Mouse (Mus musculus): ENCODE results near the gene Cyren.
A peak's percentile ranks its signal among the peaks of the same experiment; 100 is the strongest.

The Cyren gene

DNA sequence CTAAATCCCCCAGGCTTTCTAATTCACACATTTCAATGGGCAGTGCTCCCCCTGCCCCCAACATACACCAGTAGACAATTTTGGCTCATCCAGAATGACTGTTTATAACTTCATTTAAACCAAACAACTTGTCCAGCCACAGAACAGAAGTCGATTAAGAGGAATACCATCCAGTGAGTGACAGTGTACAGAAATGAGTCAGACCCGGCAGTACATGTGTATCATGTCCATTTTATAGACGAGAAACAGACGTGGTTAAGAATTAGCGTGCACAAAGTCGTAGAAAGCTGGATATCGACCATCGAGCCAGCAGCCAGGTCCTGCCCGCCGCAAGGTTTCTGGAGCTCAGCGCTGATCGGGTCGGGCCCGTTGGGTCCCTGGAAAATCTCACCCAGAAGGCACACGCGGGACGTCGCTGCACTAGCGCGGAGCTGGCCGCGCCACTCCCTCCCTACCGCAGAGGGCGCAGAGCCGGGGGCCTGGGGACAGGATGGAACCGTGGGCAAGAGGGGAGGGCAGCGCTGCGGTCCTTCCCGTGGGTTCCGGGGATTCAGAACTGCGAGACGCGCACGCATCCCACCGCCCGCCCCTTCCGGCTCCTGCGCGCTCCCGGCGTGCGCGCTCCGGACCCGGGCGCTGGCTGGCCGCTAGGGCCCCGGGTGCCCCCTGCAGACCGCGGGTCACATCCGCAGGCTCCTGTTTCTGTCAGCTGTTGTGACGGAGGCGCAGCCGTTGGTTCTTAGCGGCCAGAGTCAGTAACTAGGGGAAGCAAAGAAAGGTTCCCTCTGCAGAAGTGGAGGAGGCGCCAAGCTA lies at the start of gene Cyren:
Cyren (minus strand) TSS at position 552 of the 813 bp plus-strand sequence.
- DNase-seq: peak; percentile 93

DNA sequence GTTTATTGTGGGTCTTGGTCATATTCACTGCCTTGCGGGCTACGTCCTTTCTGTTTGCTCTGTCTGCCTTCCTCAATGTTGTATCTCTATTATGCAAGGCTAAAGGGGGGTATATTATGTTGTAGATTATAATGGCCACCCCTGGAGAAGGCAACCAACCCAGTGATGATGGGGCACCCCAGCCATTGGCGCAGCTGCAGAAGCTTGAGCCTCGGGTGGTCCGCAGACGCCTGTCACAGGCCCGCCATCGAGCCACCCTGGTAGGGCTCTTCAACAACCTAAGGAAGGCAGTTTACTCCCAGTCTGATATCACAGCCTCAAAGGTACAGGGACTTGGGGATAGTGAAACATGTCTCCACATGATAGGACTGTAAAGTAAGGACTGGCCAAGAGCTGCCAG lies 49.7 kb upstream of the Cyren start:
- DNase-seq: no peak

DNA sequence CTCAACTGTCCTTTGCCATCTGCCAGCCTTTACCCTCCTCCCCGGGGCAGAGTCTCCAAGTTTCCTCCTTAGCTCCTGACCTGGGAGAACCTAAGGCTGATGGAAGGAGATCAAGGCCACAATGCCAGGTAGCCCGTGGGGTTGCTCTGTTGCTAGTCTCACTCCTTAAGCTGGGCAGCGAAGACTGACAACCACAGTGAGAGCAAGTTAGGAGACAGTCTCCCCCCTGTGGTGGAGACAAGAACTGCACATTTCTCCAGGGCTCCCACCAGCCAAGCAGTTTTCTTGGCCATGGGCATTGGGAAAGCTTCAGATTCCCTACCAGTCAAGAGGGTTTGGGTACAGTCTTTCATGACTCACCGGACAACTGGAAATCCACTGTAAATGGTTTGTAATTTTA lies 49.3 kb upstream of the Cyren start:
- DNase-seq: peak; percentile 79

DNA sequence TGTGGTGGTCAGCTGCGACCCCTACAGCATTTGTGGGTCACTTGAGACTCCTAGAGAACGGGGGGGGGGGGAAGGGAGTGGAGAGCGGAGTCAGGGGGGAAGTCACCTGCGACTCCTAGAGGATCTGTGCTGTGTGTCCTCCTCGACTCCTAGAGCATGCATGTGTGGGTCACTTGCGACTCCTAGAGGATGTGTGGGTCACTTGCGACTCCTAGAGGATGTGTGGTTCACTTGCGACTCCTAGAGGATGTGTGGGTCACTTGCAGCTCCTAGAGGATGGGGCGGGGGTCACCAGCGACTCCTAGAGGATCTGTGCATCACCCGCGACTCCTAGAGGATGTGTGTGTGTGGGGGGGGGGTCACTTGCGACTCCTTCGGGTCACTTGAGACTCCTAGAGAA lies 44.1 kb upstream of the Cyren start:
- peak; percentile 62 for DNase-seq

DNA sequence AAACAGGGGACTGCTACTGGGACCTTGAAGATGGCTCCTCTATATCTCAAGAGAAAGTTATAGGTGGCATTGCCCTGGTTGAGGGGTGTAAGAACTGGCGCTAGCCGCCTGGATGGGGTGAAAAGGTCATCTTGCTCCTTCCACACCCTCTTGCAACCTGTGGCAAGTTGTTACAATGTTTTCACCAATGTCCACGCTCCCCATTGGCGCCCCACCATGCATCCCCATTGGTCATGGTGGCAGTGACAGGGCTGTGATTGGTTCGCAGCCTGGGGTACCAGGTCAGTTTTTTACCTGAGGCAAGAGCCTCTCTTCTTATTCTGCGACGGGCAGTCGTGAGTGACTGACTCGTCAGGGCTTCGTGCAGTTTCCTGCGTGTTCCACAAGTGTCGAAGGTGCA lies 42.8 kb upstream of the Cyren start:
- DNase-seq: no peak

DNA sequence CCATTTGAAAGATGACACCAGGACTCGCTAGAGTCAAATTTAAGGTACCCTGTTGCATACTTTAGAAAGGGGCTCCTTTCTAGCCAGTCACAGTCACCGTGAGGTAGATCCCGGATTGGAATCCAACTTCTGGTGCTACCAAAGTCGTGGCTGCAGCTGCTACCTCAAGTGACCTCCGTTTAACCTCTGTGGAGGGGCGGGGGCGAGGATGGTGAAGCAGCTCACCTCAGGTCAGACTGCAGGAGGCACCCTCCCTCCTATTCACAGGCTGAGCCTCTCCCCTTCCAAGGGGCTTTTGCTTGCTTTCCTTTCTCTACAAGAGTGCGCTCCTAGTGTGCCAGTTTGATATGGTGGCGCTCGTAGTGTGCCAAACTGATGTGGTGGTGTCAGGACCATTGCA lies 42.1 kb upstream of the Cyren start, which contains the start of gene Stra8:
Stra8 (plus strand) TSS at position 208 of the 400 bp plus-strand sequence.
- no peak for DNase-seq

DNA sequence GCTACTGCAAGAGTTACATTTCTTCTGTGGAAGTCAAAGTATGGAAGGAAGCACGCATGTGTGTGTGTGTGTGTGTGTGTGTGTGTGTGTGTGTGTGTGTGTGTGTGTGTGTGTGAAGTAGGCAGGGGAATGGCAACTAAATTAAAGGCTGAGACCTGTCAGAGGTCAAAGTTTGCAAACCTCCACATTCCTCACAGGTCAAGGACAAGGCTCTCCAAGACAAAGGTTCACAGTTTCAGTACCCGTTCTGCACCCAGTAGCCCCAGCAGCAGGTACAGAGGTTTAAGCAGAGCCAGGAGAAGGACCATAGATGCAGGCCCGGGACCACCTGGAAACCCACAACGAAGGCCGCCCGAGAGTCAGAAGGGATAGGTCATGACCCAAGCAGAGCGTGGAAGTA lies 41.3 kb upstream of the Cyren start:
- no peak for DNase-seq

DNA sequence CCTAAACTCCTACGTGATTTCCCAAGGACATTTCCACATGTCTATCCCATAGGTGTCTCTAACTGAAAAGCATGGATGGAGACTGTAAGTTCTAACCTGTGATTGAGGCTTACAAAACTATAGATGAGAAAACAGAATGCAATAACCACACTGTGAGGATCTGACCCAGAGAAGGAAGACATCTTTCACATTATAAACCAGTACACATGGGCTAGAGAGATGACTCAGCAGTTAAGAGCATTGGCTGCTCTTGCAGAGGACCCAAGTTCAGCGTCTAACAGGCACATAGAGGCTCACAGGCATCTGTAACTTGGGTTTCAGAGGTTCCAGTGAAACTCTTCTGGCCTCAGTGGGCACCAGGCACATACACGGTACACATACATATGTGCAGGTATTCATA lies 36.6 kb upstream of the Cyren start:
- DNase-seq: no peak

DNA sequence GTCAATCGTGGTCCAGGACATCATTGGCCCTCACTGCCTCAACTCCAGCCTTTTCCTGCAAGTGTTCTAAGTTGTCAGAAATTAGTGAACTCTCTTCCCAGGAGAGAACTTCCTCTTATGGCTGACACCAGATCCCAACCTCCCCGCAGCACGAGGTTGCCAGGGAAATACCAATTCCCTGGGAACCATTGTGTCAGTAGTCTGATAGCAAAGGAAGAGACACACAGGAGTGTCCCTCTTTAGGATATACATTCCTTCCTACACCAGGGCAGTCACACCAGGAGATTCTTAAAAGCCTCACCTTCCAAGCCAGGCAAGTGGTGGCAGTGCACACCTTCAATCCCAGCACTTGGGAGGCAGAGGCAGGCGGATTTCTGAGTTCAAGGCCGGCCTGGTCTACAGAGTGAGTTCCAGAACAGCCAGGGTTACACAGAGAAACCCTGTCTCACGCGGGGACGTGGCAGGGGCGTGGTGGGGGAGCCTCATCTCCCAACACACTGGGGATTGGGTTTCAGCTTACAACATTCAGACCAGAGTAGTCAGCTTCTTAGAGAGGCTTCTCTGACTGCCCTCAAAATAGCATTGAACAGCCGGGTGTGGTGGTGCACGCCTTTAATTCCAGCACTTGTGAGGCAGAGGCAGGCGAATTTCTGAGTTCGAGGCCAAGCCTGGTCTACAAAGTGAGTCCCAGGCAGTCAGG lies 35.6 kb upstream of the Cyren start:
- DNase-seq: no peak

DNA sequence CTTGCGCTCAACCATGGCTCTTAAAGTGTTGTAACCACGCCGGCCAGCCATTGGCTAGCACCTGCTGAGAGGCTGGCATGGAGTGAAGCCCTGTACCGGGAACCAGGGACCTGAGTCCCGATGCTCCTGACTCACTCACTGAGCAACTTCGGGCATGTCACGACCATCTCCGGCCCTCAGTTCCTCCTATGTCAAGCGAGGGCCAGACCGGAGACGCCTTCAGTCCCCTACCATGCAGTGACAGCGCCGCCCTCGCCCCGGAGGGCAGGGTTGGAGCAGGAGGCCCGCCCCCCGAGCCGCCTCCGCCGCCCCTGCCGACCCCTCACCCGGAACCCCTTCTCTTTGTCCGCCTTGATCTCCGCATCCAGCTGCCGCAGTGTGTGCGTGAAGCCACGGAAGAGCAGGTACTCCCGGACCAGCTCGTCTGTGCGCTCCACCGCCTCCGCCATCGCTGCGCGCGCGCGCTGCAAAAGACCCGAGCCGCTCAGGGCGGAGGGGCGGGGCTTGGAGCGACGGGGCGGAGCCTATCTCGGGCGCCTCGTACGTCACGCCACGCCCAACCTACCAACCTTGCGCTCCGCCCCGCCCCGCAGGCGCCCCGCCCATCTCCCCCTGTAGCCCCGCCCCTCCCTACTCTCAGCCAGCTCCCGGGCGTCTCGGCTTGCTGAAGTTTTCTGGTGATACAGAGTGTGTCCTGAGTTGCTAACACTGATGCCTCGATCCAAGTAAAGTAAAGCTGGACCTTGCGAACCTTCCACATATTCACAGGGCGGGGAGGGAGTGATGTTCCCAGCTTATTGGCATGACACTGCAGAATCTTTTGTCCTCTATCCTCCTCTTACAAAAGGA lies 32.7 kb upstream of the Cyren start, which contains the start of gene Wdr91:
Wdr91 (minus strand) TSS at position 506 of the 849 bp plus-strand sequence.
- peak; percentile 96 for DNase-seq

DNA sequence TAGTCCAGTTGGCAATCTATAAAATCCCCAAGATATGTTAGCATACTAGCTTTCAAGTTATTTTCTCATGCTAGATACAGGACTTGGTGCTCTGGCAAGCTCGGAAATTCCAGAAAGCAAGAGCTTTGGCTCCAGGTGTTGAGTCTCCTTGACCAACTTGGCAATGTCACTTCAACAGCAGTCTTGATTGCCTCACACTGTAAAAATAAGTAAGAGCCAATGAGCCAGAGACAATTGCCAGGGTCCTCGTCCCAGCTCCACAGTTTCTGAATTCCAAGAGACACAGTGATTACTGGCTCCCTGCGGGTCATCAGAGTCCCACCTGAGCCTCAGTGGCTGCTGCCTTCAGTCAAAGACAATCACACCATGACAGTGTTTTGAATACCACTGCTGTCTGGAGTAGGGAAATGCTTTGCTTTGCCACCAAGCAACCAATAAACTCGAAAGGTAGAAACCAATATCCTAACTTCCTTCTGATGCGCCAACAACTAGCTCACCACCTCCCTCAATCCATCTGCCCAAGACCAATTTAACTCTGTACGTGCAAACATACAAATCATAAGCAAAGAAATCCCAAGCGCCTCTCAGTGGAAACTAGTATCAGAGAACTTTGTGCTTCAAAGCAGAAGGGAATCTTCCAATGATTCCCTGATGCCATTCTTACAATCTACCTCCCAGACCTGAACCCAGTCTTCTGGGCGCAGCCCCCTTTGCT lies 31.9 kb upstream of the Cyren start:
- DNase-seq: peak; percentile 34

DNA sequence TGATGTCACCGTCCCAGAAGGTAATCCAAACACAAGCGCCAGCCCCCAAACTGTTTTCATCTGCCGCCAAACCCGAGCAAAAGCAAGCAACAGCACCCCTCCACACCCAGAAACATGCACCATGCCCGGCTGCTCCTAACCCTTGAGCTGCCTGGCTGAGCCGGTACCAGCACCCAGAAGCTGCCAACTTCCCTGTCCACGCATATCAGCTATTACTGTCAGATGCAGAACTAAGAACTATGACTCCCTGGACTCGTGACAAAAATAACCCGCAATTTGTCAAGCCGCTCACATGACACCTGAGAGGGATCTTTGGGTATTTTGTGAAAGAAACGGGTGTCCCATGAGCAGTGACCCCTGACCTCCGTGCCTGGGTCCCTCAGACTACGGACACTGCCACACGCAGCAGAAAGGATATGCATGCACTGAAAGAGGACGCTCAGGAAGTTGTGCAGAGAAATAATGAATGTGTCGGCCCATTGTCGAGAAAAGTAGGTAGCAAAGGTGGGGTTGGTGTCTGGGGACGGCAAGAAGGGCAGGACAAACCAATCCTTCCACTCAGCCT lies 29.9 kb upstream of the Cyren start:
- DNase-seq: peak; percentile 49

DNA sequence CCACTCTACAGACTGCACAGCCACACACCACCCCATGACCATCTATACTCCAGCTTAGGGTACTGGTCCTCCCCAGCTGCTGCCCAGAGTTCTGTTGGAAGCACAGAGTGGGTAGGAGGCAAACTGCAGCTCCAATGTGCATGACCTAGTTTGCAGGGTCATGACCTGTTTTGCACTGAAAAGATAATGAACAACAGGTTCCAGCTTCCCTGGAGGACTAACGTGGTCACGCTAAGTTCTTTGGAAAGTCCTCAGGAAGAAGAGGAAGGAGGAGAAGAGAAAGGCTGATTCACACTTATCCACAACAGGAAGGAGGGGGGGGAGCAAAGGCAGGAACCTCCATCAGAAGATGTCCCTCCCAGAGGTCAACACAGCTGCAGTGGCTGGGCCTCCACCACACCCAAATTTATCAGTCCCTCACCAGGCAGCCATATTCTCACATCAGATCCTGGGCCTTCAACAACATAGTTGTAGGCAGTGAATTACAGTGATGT lies 29.3 kb upstream of the Cyren start:
- peak; percentile 64 for DNase-seq

DNA sequence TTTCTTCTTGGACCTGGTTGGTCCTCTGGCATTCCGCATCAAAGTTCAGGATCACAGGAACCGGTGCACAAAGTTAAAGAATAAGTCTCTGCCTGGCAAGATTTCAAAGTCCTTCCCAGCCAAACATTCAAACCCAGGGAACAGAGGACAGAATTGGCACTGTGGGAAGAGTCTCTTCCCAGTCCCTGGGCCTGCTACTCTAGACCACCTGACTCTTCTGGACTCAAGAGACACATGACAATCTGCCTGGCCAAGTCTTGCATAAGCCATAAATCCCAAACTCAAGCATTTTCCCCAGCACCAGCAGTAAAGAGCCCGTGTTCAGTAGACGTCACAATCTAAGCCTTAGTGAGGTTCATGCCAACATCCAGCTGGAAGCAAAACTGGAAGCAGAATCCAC lies 28.8 kb upstream of the Cyren start:
- DNase-seq: peak; percentile 71

DNA sequence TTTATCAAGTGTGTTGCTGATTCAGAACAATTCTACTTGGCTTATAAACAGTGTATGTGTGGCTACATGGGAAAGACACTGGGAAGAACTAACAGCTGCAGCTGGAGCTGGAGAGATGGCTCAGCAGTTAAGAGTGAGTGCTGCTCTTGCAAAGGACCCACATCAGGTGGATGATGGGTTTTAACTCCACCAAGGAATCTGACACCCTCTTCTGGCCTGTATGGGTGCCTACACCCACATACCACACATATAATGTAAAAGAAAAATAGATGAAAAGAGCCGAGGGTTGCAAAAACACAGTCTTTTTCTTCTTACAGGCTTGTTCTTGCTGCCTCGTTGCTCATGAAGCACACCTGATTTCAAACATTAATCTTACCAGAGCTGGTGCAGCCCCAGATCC lies 28.3 kb upstream of the Cyren start:
- DNase-seq: no peak

DNA sequence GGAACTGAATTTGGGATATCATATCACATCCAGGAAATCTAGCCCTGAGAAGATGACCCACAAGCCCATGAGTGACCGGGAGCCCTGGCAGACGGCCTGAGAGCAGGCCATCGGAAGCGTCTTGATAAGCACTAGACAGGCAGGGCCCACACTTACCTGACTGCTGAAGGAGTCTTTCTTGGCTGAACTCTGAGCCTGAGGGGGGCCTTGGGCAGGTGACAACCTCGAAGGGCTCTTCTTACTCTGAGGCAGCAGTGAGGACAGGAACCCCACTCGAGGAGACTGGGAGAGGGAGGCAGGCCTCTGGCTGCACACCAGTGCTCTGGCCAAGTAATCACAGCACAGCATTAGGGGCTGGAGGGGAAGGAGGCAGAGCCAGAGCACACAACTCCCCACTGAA lies 26.5 kb upstream of the Cyren start:
- no peak for DNase-seq

DNA sequence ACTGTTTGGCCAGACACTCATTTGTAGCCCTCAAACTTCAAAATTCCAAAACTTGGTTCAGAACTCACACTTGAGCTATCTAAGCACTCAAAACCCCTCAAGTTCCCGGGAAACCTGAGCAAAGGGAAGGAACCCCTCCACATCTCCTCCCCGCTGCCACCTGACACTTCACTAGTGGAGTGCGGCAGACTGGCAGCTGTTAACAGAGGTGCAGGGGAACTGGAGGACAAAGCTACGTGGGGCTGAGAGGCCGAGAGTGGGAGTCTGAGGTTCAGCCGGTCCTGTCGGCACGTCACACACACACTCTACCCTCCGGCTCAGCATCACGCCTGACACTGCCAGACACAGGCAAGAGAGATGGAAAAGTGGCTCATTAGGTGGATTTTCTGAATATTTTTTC lies 26.0 kb upstream of the Cyren start:
- DNase-seq: no peak

DNA sequence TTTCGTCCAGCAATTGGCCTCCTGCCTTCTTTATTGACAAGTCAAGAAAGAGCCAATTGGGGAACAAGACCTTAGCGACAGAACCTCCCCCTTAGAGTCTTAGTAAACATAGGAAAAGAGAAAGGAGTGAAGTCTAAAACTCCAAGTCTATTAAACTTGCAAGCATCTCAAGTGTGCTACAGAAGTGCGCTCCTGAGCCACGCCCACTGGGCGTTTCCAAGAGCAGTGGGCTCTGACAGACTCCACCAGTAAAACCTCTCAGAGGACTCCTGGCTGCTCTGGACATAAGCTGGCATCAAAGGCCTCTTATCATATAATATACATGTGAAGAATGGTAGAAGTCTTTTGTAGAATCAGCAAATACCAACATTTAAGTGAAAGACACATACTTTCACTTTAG lies 25.6 kb upstream of the Cyren start:
- no peak for DNase-seq

DNA sequence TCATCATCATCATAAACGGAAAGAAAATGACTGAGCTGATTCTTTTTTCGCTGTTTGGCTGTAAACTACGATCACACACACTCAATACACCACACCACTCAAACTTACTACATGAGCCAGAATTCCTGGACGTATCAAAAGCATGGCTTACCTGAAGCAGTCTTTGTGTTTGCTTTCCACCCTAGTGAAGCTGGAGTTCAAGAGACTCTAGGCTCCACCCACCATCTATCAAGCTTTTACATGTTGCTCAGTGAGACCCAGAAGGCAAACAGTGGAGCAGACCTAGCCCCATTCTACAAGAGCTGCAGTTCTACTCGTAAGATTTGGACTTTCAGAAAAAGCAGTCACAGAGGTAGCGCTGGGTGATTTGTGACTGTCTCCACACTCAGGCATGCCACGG lies 24.7 kb upstream of the Cyren start:
- DNase-seq: no peak

DNA sequence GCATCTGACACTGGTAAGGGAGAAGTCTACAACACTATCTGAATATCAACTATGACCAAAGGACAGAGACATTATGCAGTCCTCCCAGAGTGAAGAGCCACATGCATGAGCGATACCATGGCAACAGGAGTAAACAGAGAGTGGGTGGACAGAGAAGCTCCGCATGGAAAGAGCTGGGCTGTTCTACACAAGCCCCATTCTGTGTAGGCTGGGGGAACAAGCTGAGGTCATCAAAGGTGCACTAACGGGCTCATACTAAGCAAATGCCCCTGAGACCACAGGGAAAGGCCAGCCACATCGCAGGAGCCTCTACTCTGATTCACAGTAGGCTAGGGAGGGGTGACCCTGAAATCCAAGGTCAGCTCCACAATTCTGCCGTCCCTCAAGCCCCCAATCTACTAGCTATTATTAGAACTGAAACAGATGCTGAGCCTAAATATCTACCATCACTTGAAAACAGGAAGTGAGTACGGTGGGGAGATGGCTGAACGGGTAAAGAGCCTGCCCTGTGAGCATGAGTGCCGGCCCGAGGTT lies 24.1 kb upstream of the Cyren start:
- DNase-seq: no peak

DNA sequence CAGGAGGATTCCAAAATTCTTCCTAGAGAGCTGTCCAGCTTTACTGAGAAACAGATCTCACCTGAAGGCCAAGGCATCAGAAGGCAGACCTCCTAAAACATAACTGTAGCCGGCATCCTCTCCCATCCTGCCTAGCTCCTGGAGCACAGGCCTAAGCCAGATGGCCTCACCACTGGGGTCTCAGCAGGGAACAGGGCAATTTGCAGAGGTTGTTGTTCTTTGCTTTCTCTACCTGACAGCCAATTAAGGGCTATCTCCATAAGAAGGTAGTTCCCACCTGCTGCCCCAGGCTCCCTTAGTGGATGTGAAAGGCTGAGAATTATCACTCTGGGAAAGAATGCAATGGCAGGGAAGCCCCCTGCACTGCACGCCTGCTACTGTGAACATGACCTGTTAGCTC lies 23.1 kb upstream of the Cyren start:
- DNase-seq: no peak

DNA sequence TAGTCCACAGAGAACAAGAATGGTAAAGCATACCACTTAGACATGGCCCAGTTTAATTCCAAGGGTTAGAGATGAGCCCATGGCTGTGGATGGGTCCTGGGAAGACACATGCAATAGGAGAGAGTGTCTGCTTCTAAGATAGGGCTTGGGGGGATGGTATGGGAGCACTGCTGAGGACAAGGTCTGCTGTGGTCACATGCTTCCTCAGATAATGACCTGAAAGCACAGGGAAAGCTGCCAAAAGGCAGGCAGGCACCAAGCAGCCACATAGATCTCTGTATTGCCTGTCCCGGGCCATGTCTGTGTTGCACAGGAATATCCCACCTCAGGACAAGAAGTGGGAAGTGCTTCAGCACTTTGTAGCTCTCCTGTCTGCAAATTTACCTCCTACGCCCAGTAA lies 21.3 kb upstream of the Cyren start:
- DNase-seq: peak; percentile 56
